Mouse (Mus musculus) hindbrain, embryonic 16.5 days (tissue): Measurements from ENCODE around the gene 2010111I01Rik. TPM values are rescaled to one million over a fixed set of nuclear protein-coding genes. Genes with fewer than 3 reads are reported as not detected.

Experiments used
- ATAC-seq: fragments of 200-750 bp; cut with Nextera tagmentation; 2 replicates; pipeline ENCODE4 v1.8.0; 2017; ENCODE audit warnings: moderate TSS enrichment, moderate library complexity
- H3K27ac ChIP-seq: fragments of 300-500 bp; sonication (generic); 2 replicates; pipeline ENCODE4 v1.5.1; 2014; ENCODE audit warnings: low read depth, mild to moderate bottlenecking, control low read depth, low read length, moderate library complexity
- H3K27me3 ChIP-seq: fragments of 300-500 bp; sonication (generic); replicated peaks from 2 replicates; pipeline ENCODE4 v1.6.1; 2014; ENCODE audit warnings: low read length; ENCODE audit not compliant: control insufficient read depth, insufficient read depth
- H3K36me3 ChIP-seq: fragments of 300-500 bp; sonication (generic); 2 replicates; pipeline ENCODE4 v1.6.1; 2014; ENCODE audit warnings: mild to moderate bottlenecking, low read length, moderate library complexity, mixed read lengths; ENCODE audit not compliant: control insufficient read depth, insufficient read depth
- H3K4me1 ChIP-seq: fragments of 300-500 bp; sonication (generic); 2 replicates; pipeline ENCODE4 v1.6.1; 2014; ENCODE audit warnings: low read depth, low read length; ENCODE audit not compliant: control insufficient read depth, insufficient read depth
- H3K4me2 ChIP-seq: fragments of 300-500 bp; sonication (generic); 2 replicates; pipeline ENCODE4 v1.6.1; 2014; ENCODE audit warnings: mild to moderate bottlenecking, low read length, control low read depth, moderate library complexity
- H3K4me3 ChIP-seq: fragments of 300-500 bp; sonication (generic); 2 replicates; pipeline ENCODE4 v1.5.1; 2014; ENCODE audit warnings: mild to moderate bottlenecking, low read length, control low read depth, moderate library complexity
- H3K9ac ChIP-seq: fragments of 300-500 bp; sonication (generic); 2 replicates; pipeline ENCODE4 v1.6.1; 2014; ENCODE audit warnings: low read depth, mild to moderate bottlenecking, control low read depth, low read length, moderate library complexity
- H3K9me3 ChIP-seq: fragments of 300-500 bp; sonication (generic); 2 replicates; pipeline ENCODE4 v1.6.1; 2014; ENCODE audit warnings: mild to moderate bottlenecking, low read length, moderate library complexity; ENCODE audit not compliant: control insufficient read depth
- WGBS: fragments of 180-500 bp; shearing (Covaris S2); extraction: QIAGEN DNeasy Blood & Tissue Kit; methylation state at CpG from one replicate; pipeline ENCODE4 v1.1.7; 2014; 5-methylcytosine and 5-hydroxymethylcytosine counted together
- polyA plus RNA-seq: library from polyadenylated mRNA; unstranded; fragments of >200 nt; fragmentation: Nextera tagmentation; extraction: Ambion mirVana; gene quantifications from 2 replicates; pipeline ENCODE4 v1.2.1, GENCODE M21; 2015

2010111I01Rik gene
- polyA plus RNA-seq, 1 experiment from 2014 or later = 28.6 TPM

DNA sequence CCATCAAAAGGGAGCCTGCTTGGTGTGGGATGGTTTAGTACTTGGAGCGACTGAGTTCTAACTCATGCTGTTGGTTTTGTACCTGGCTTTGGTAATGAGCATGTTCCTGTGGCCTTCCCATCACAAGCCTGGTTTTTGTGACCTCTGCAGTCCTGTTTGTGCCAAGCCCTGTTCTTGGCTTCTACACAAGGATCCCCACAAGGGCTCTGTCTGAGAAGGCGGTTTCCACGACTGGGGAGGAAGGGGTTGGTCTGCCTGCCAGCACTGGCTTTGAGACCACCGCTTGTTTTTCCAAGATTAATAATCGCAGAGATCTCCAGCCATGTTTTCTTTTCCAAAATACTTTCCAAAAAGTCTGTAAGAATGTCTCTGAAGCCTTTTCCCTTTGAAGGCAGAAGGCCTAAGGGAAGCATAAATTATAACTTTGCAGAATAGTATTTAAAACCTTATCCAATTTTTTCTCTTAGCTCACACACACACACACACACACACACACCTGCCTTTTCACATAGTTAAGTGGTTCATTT is 67.7 kb downstream of the 2010111I01Rik start:
- Histone ChIP-seq H3K4me1 (no peaks in the 10 kb centered on the region; the same call in 1 of the 2 replicates), H3K9ac (no peak overlapping the region), H3K9me3 (no peaks in the 10 kb centered on the region), H3K4me2 (no peak overlapping the region), H3K27me3 (no peaks in the 10 kb centered on the region), H3K36me3 (no peaks in the 10 kb centered on the region), H3K27ac (peak overlapping the region; percentile 16; the same call in 1 of the 2 replicates), H3K4me3 (no peak overlapping the region)
- no peak for ATAC-seq
- 73% methylated on average over 5 of the region's 5 CpGs for WGBS

DNA sequence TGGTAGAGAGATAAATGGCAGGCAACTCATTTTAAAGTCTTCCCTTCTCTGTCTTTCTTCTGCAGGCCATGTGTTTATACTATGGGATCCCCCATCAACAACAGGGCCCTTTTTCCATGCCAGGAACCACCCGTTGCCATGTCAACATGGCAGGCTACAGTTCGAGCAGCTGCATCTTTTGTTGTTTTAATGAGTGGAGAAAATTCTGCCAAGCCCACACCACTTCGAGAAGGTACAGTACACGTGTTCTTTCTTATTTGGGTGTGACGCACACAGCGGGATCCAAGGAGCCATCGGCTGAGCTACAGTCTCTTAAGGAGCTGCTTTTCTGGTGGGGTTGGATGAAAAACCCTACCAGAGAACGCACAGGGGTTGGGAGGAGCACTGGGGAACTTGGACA is 68.3 kb downstream of the 2010111I01Rik start:
- H3K27ac ChIP-seq = no peak overlapping the region
- WGBS = 35% methylated on average over 8 of the region's 8 CpGs
- peak; percentile 67 for ATAC-seq
- H3K4me2 ChIP-seq = no peak overlapping the region
- H3K36me3 ChIP-seq = no peaks in the 10 kb centered on the region
- no peak overlapping the region for H3K4me3 ChIP-seq
- H3K27me3 ChIP-seq = no peaks in the 10 kb centered on the region
- H3K9me3 ChIP-seq = no peaks in the 10 kb centered on the region
- no peak overlapping the region for H3K9ac ChIP-seq
- H3K4me1 ChIP-seq = no peaks in the 10 kb centered on the region; the same call in 1 of the 2 replicates

DNA sequence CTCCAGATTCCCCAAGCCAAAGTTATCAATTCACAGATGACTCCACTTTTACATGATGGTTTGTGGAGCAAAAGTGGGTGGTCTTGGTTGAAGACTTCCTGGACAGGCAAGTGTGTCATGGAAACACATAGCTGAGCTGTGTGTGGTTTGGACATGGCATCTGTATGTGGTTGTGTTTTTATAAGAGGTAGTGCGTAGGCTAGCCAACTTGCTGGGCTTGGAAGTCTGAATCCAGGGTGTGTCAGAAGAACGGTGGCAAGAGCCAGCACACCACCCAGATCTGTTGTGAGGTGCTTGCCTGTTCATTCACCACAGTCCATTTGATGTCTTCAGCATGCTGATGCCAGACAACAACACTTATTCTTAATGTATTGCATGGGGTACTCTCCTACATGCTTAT is 68.7 kb downstream of the 2010111I01Rik start:
- no peak for ATAC-seq
- H3K4me1 ChIP-seq = no peaks in the 10 kb centered on the region; the same call in 1 of the 2 replicates
- H3K36me3 ChIP-seq = no peaks in the 10 kb centered on the region
- H3K9ac ChIP-seq = no peak overlapping the region
- H3K4me3 ChIP-seq = no peak overlapping the region
- no peaks in the 10 kb centered on the region for H3K9me3 ChIP-seq
- H3K4me2 ChIP-seq = no peak overlapping the region
- 84% methylated on average over 2 of the region's 2 CpGs for WGBS
- no peaks in the 10 kb centered on the region for H3K27me3 ChIP-seq
- no peak overlapping the region for H3K27ac ChIP-seq

DNA sequence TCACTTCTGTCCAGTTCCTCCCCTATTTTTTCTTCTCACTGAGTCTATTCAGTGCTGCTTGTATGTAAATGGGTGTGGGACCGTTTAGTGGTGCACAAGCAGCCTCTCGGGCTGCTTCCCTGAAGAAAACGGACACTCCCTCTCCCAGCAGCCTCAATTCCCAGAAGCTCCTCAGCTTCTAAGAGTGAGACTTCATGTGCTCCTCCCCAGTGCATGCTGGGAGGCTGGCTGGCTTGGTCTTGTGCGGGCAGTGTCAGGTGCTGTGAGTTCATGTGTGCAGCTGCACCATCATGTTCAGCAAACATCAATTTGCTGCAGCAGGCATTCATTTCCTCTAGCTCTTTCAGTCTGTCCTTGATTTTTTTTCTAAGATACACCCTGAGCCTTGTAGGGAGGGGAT is 70.0 kb downstream of the 2010111I01Rik start:
- Histone ChIP-seq H3K4me1 (no peaks in the 10 kb centered on the region; the same call in 1 of the 2 replicates), H3K27ac (no peak overlapping the region), H3K9me3 (no peaks in the 10 kb centered on the region), H3K9ac (no peak overlapping the region), H3K4me3 (no peak overlapping the region), H3K4me2 (no peak overlapping the region), H3K36me3 (no peaks in the 10 kb centered on the region), H3K27me3 (no peaks in the 10 kb centered on the region)
- no peak for ATAC-seq
- 61% methylated on average over 4 of the region's 4 CpGs for WGBS

DNA sequence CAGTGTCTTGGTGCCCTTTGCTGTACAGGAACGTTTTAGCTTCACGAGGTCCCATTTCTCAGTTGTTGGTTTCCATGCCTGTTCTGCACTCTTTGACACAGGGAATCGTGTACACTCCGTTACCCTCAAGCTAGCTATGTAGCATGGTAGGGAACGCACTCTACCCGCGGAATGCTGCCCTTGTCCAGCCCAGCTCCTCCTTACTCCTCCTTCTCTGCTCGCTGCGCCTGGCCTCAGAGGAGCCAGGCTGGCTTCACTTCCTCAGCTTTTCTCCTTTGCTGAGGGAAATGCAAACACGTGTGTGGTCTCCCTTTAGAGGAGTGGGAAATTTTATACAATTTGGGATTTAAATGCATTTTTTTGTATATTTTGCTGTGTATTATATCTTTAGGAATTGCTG is 73.2 kb downstream of the 2010111I01Rik start:
- no peak overlapping the region for H3K4me2 ChIP-seq
- WGBS = 60% methylated on average over 10 of the region's 10 CpGs
- ATAC-seq = no peak
- H3K36me3 ChIP-seq = no peaks in the 10 kb centered on the region
- no peak overlapping the region for H3K27ac ChIP-seq
- H3K4me1 ChIP-seq = no peaks in the 10 kb centered on the region
- H3K9ac ChIP-seq = no peak overlapping the region
- no peak overlapping the region for H3K4me3 ChIP-seq
- H3K9me3 ChIP-seq = no peaks in the 10 kb centered on the region
- no peaks in the 10 kb centered on the region for H3K27me3 ChIP-seq

DNA sequence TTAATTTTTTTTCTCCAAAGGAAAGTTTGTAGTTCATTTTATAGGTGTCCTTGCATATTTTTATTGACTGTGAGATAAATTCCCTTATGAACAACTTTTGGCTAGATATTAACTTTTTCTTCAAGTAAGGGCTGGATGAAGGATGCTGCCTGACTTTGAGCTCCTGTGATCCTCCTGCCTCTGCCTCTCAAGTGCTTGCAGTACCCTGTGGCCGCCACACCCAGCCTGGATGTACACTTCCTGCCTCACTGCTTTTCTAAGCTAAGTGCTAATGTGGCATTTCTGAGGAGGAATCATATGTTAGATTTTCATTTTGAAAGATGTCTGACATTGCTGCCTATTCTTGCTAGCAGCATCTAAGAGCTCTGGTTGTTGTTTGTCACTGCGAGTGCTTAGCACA is 73.7 kb downstream of the 2010111I01Rik start:
- ATAC-seq = no peak
- Histone ChIP-seq H3K27me3 (no peaks in the 10 kb centered on the region), H3K9ac (no peak overlapping the region), H3K36me3 (no peaks in the 10 kb centered on the region), H3K9me3 (no peaks in the 10 kb centered on the region), H3K4me3 (no peak overlapping the region), H3K27ac (no peak overlapping the region), H3K4me1 (no peaks in the 10 kb centered on the region), H3K4me2 (no peak overlapping the region)
- WGBS = 82% methylated on average over 2 of the region's 2 CpGs

DNA sequence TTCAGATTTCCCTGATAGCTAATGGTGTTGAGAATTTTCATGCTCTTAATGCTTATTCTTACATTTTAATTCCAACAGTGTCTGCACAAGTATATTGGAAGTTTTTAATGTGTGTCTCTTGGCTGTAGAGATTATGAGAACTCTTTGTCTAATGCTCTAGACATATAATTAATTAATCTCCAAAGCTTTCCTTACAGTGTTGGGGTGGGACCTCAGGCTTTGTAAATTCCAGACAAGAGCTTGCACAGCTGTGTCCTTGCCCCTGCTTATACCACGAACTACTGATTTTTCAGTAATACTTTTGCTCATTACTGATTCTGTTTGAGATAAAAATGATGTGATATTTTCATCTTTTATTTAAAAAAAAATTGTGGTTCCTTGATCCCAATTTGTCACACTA is 74.2 kb downstream of the 2010111I01Rik start:
- no peaks in the 10 kb centered on the region for H3K9me3 ChIP-seq
- WGBS = 66% methylated on average over 1 of the region's 1 CpGs
- no peaks in the 10 kb centered on the region for H3K27me3 ChIP-seq
- H3K4me1 ChIP-seq = no peaks in the 10 kb centered on the region
- no peak overlapping the region for H3K4me2 ChIP-seq
- no peaks in the 10 kb centered on the region for H3K36me3 ChIP-seq
- no peak overlapping the region for H3K9ac ChIP-seq
- H3K4me3 ChIP-seq = no peak overlapping the region
- ATAC-seq = no peak
- no peak overlapping the region for H3K27ac ChIP-seq

DNA sequence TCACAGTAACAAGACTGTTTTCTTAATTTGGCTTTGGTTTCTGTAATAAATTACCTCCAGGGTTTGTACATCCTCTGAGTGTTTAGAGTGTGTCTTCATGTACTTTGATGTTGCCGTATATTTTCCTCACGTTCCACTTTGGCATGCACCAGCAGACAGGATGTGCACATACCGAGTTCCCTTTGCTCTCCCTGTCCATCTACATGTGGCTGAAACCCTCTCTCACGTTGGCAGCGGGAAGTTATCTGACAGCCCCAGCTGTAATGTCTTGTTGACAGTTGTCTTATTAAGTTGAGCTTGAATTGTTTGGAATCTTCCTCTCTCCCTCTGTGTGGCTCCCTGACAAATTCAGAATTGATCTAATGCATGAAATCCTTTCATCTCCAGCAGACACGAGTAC is 74.6 kb downstream of the 2010111I01Rik start:
- Histone ChIP-seq H3K4me1 (no peaks in the 10 kb centered on the region), H3K4me2 (no peak overlapping the region), H3K4me3 (no peak overlapping the region), H3K9ac (no peak overlapping the region), H3K27me3 (no peaks in the 10 kb centered on the region), H3K9me3 (no peaks in the 10 kb centered on the region), H3K36me3 (no peaks in the 10 kb centered on the region), H3K27ac (no peak overlapping the region)
- 54% methylated on average over 6 of the region's 6 CpGs for WGBS
- no peak for ATAC-seq

DNA sequence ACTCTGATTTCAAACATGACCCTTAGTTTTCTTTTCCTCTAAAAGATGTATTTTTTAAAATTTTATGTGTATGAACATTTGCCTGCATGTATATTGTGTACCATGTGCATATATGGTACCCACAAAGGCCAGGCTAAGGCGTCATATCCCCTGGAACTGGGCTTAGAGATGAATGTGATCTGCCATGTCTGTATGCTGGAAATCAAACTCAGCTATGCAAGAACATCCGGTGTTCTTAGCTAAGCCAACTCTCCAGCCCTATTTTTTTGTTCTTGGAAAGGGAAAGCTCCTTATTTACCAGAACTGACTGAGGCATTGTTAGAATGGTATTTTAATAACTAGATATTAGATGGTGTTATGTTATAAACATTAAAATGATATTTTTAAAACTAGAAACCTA is 75.2 kb downstream of the 2010111I01Rik start:
- Histone ChIP-seq H3K4me3 (no peak overlapping the region), H3K27me3 (no peaks in the 10 kb centered on the region), H3K4me1 (no peaks in the 10 kb centered on the region), H3K9ac (no peak overlapping the region), H3K36me3 (no peaks in the 10 kb centered on the region), H3K27ac (no peak overlapping the region), H3K4me2 (no peak overlapping the region), H3K9me3 (no peaks in the 10 kb centered on the region)
- ATAC-seq = no peak
- WGBS = 92% methylated on average over 2 of the region's 2 CpGs
